Mouse (Mus musculus) liver, adult 2 months (tissue): ENCODE measurements around the gene Usp20.

ENCODE experiments used
- CTCF ChIP-seq: fragments of 200-500 bp; IDR thresholded peaks from 2 replicates; pipeline ENCODE4 v1.5.1; 2011; ENCODE audit warnings: low read depth, low read length, control low read depth
- POLR2A ChIP-seq: fragments of 200-500 bp; IDR thresholded peaks from 2 replicates; pipeline ENCODE4 v1.6.1; 2011; ENCODE audit warnings: low read length, control low read depth; ENCODE audit not compliant: insufficient read depth; ENCODE audit errors: extremely low read depth

DNA sequence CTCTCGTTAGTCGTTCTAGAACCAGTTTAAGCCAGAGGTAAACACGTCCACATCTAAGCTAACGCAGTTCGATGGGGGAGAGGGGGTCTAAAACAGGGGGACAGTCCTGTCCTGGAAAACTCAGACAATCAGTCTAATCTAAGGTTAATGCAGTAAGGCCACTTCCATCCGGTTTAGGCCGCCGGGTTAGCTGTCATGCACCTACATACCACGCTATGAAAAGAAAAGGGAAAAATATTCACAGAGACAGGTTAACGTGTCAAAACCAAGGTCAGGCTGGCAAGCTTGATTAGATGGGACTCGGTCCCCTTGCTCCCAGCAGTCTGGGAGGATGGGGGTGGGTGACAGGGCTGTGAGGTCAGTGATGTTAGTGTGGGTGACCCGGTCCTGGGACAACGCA is 71.3 kb downstream of the Usp20 start:
- TF ChIP-seq CTCF, result no peak
- TF ChIP-seq POLR2A, result no peak
